Mouse (Mus musculus): ENCODE results near the gene Rai14.

- TF ChIP-seq CTCF (IDR thresholded peaks at IDR 0.05; ENCODE audit: low read depth) (no peak), EP300 (IDR thresholded peaks at IDR 0.05; ENCODE audit: low read depth) (no peak)
Observed at GRCm38 (mm10) chr15:10636844-10637243, 77.6 kb downstream of the Rai14 start.
